Mouse (Mus musculus): Measurements from ENCODE around the gene Bmp5.
A peak's percentile ranks its signal among the peaks of the same experiment; 100 is the strongest.

Gene Bmp5

GRCm38 (mm10) chr9:75840841-75841240, 65.7 kb downstream of the Bmp5 start:
- DNase-seq (ENCODE audit: low spot score), result no peak

GRCm38 (mm10) chr9:75846010-75846409, 70.8 kb downstream of the Bmp5 start:
- DNase-seq (ENCODE audit: low spot score), result no peak

- DNase-seq (ENCODE audit: low spot score), result no peak
These were observed 75.6 kb downstream of the Bmp5 start for GRCm38 (mm10) chr9:75850670-75851228.

GRCm38 (mm10) chr9:75858161-75858560, 83.0 kb downstream of the Bmp5 start:
- DNase-seq (ENCODE audit: low spot score), result no peak

GRCm38 (mm10) chr9:75858939-75859338, 83.8 kb downstream of the Bmp5 start:
- no peak for DNase-seq (ENCODE audit: low spot score)

- DNase-seq (ENCODE audit: low spot score), result no peak
These were observed 95.4 kb downstream of the Bmp5 start for GRCm38 (mm10) chr9:75870332-75871177.

GRCm38 (mm10) chr9:75876333-75876732, 101.2 kb downstream of the Bmp5 start:
- no peak for DNase-seq (ENCODE audit: low spot score)

- DNase-seq (ENCODE audit: low spot score), result no peak
These were observed 108.5 kb downstream of the Bmp5 start for GRCm38 (mm10) chr9:75883481-75884190.

- DNase-seq (ENCODE audit: low spot score), result no peak
These were observed 111.8 kb downstream of the Bmp5 start for GRCm38 (mm10) chr9:75886801-75887544.

- no peak for DNase-seq (ENCODE audit: low spot score)
These were observed 121.8 kb downstream of the Bmp5 start for GRCm38 (mm10) chr9:75896918-75897317.

GRCm38 (mm10) chr9:75898022-75898421, 122.9 kb downstream of the Bmp5 start:
- DNase-seq (ENCODE audit: low spot score), result no peak

GRCm38 (mm10) chr9:75901219-75901618, 126.1 kb downstream of the Bmp5 start:
- no peak for DNase-seq (ENCODE audit: low spot score)

GRCm38 (mm10) chr9:75905497-75905896, 130.3 kb downstream of the Bmp5 start:
- no peak for DNase-seq (ENCODE audit: low spot score)

- peak; percentile 14 for DNase-seq (ENCODE audit: low spot score)
These were observed 135.1 kb downstream of the Bmp5 start for GRCm38 (mm10) chr9:75910112-75910799.

- no peak for DNase-seq (ENCODE audit: low spot score)
These were observed 136.4 kb downstream of the Bmp5 start for GRCm38 (mm10) chr9:75911542-75911941.

GRCm38 (mm10) chr9:75916027-75916426, 140.9 kb downstream of the Bmp5 start:
- DNase-seq (ENCODE audit: low spot score), result no peak

- DNase-seq (ENCODE audit: low spot score), result no peak
These were observed 152.2 kb downstream of the Bmp5 start for GRCm38 (mm10) chr9:75927196-75927880.

- no peak for DNase-seq (ENCODE audit: low spot score)
These were observed 152.9 kb downstream of the Bmp5 start for GRCm38 (mm10) chr9:75928068-75928467.

- no peak for DNase-seq (ENCODE audit: low spot score)
These were observed 169.5 kb downstream of the Bmp5 start for GRCm38 (mm10) chr9:75944663-75945062.

All from ovary, postnatal 36 days (tissue).